Mouse (Mus musculus): ENCODE data around the gene Mfn2.

- no peak for TF ChIP-seq CTCF (IDR thresholded peaks at IDR 0.05; ENCODE audit: insufficient read depth, low read depth, low read length)
- no peak for TF ChIP-seq POLR2A (IDR thresholded peaks at IDR 0.05; ENCODE audit: insufficient read depth, low read depth, low read length)
These were observed 1.7 kb upstream of the Mfn2 start for GRCm38 (mm10) chr4:147906230-147906629.
